Mouse (Mus musculus): ENCODE results near the gene Foxn2. TPM values are rescaled to one million over a fixed set of nuclear protein-coding genes. Genes with fewer than 3 reads are reported as not detected.
"Not testable (repeated sequence)": the region's sequence is repeated elsewhere in the genome, so short reads cannot be mapped to it uniquely, and the experiment has no call there.

Foxn2 gene
- polyA plus RNA-seq, 1 experiment from 2014 or later: 9.8 TPM

- Histone ChIP-seq H3K27ac (replicated peaks; ENCODE audit: low read depth, low read length) (no peak overlapping the region), H3K36me3 (ENCODE audit: control insufficient read depth, insufficient read depth, low read length) (no peaks in the 10 kb centered on the region), H3K27me3 (ENCODE audit: control insufficient read depth, insufficient read depth, low read length) (no peaks in the 10 kb centered on the region), H3K4me3 (ENCODE audit: low read depth, low read length) (no peak overlapping the region), H3K4me2 (ENCODE audit: low read depth, severe bottlenecking) (no peak overlapping the region), H3K9ac (ENCODE audit: low read length) (no peak overlapping the region), H3K9me3 (ENCODE audit: control insufficient read depth, low read length) (no peaks in the 10 kb centered on the region), H3K4me1 (ENCODE audit: control insufficient read depth, insufficient read depth, low read length) (no peaks in the 10 kb centered on the region)
- WGBS: 94% methylated on average over 4 of the region's 4 CpGs
- DNase-seq (ENCODE audit: low spot score) (no peak), ATAC-seq (ENCODE audit: insufficient number of reproducible peaks, low FRiP score, low TSS enrichment, low read depth) (no peak)
These were observed 4.2 kb upstream of the Foxn2 start for GRCm38 (mm10) chr17:88436284-88436683.

DNA sequence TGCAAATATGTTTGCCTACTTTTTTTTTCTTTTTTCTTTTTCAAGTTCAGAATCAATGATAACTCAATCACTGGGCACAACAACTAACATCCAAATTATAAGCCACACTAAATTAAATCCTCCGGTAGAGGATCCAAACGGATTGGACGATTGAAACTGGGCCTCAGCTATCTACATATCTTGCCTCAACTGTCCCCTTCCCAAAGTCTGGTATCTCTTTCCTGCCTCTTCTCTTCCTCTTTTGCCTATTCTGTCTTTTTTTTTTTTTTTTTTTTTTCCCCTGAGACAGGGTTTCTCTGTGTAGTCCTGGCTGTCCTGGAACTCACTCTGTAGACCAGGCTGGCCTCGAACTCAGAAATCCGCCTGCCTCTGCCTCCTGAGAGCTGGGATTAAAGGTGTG, 3.8 kb upstream of the Foxn2 start:
- H3K4me3 ChIP-seq (ENCODE audit: low read depth, low read length); H3K36me3 ChIP-seq (ENCODE audit: control insufficient read depth, insufficient read depth, low read length); H3K4me2 ChIP-seq (ENCODE audit: low read depth, severe bottlenecking); H3K9ac ChIP-seq (ENCODE audit: low read length); H3K27me3 ChIP-seq (ENCODE audit: control insufficient read depth, insufficient read depth, low read length); H3K4me1 ChIP-seq (ENCODE audit: control insufficient read depth, insufficient read depth, low read length); H3K9me3 ChIP-seq (ENCODE audit: control insufficient read depth, low read length); ATAC-seq (ENCODE audit: insufficient number of reproducible peaks, low FRiP score, low TSS enrichment, low read depth); DNase-seq (ENCODE audit: low spot score); H3K27ac ChIP-seq (replicated peaks; ENCODE audit: low read depth, low read length): not testable (repeated sequence)
- 93% methylated on average over 5 of the region's 5 CpGs for WGBS

- no peaks in the 10 kb centered on the region for H3K27me3 ChIP-seq (ENCODE audit: control insufficient read depth, insufficient read depth, low read length)
- no peak for ATAC-seq (ENCODE audit: insufficient number of reproducible peaks, low FRiP score, low TSS enrichment, low read depth)
These were observed 3.1 kb upstream of the Foxn2 start for GRCm38 (mm10) chr17:88437391-88437790.

DNA sequence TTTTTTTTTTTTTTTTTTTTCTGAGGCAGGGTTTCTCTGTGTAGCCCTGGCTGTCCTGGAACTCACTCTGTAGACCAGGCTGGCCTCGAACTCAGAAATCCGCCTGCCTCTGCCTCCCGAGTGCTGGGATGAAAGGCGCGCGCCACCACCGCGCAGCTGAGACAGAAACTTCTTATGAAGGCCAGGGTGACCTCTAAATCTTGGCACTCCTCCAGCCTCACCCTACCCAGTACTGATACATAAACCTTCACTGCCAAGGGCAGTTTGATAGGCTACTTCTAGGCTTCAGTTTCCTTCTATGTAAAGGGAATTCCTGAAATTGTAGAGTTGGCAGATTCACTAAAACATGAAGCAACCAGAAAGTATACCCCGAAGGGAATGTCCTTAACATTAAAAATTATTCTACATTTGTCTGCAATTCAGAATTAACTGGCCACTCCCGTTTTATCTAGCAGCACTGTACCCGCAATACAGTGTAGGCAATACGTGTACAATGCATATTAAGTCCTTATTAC, 918 bp upstream of the Foxn2 start:
- Histone ChIP-seq H3K4me2 (ENCODE audit: low read depth, severe bottlenecking) (peak overlapping the region; percentile 56), H3K36me3 (ENCODE audit: control insufficient read depth, insufficient read depth, low read length) (no peaks in the 10 kb centered on the region), H3K9me3 (ENCODE audit: control insufficient read depth, low read length) (no peaks in the 10 kb centered on the region), H3K27ac (replicated peaks; ENCODE audit: low read depth, low read length) (peak overlapping the region; percentile 73; the same call in 1 of the 2 replicates), H3K4me1 (ENCODE audit: control insufficient read depth, insufficient read depth, low read length) (no peaks in the 10 kb centered on the region), H3K4me3 (ENCODE audit: low read depth, low read length) (peak overlapping the region; percentile 88; the same call in 1 of the 2 replicates), H3K9ac (ENCODE audit: low read length) (no peak overlapping the region), H3K27me3 (ENCODE audit: control insufficient read depth, insufficient read depth, low read length) (no peaks in the 10 kb centered on the region)
- DNase-seq (ENCODE audit: low spot score): no peak
- WGBS: 88% methylated on average over 12 of the region's 12 CpGs
- no peak for ATAC-seq (ENCODE audit: insufficient number of reproducible peaks, low FRiP score, low TSS enrichment, low read depth)

More at GRCm38 (mm10) chr17:88437391-88437790, 3.1 kb upstream of the Foxn2 start:
- no peak overlapping the region for H3K4me3 ChIP-seq (ENCODE audit: low read depth, low read length)
- H3K27ac ChIP-seq (replicated peaks; ENCODE audit: low read depth, low read length): no peak overlapping the region
- H3K4me1 ChIP-seq (ENCODE audit: control insufficient read depth, insufficient read depth, low read length): no peaks in the 10 kb centered on the region
- H3K36me3 ChIP-seq (ENCODE audit: control insufficient read depth, insufficient read depth, low read length): no peaks in the 10 kb centered on the region
- H3K9ac ChIP-seq (ENCODE audit: low read length): no peak overlapping the region
- DNase-seq (ENCODE audit: low spot score): no peak
- WGBS: 85% methylated on average over 1 of the region's 1 CpGs
- no peaks in the 10 kb centered on the region for H3K9me3 ChIP-seq (ENCODE audit: control insufficient read depth, low read length)
- no peak overlapping the region for H3K4me2 ChIP-seq (ENCODE audit: low read depth, severe bottlenecking)

DNA sequence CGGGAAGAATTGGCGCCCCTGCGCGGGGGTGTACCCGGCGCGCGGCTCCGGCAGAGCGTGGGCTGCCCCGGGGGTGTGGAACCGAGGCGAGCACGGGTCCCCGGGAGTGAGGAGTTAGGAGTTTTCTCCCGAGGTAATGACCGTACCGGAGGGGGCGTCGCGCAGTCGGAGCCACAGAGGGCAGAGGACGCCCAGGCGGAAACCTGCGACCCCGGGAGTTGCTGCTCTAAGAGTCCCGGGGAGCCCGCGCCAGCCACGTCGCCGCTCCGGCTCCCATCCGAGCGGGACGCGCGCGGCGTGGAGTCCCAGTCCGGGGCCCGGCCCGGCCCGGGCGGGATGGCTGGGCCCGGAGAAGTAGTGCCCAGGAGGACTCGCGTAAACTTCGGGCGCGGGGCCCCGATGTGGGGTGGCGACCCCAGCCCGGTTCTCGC, 505 bp downstream of the Foxn2 start:
- Histone ChIP-seq H3K4me2 (ENCODE audit: low read depth, severe bottlenecking) (peak overlapping the region; percentile 65), H3K27me3 (ENCODE audit: control insufficient read depth, insufficient read depth, low read length) (no peaks in the 10 kb centered on the region), H3K4me1 (ENCODE audit: control insufficient read depth, insufficient read depth, low read length) (no peaks in the 10 kb centered on the region), H3K4me3 (ENCODE audit: low read depth, low read length) (peak overlapping the region; percentile 88), H3K9ac (ENCODE audit: low read length) (peak overlapping the region; percentile 86), H3K36me3 (ENCODE audit: control insufficient read depth, insufficient read depth, low read length) (no peaks in the 10 kb centered on the region), H3K27ac (replicated peaks; ENCODE audit: low read depth, low read length) (peak overlapping the region; percentile 81), H3K9me3 (ENCODE audit: control insufficient read depth, low read length) (no peaks in the 10 kb centered on the region)
- peak; percentile 64 for ATAC-seq (ENCODE audit: insufficient number of reproducible peaks, low FRiP score, low TSS enrichment, low read depth)
- peak; percentile 72 for DNase-seq (ENCODE audit: low spot score)
- under 1% methylated on average over 52 of the region's 55 CpGs for WGBS

- no peaks in the 10 kb centered on the region for H3K36me3 ChIP-seq (ENCODE audit: control insufficient read depth, insufficient read depth, low read length)
- H3K27ac ChIP-seq (replicated peaks; ENCODE audit: low read depth, low read length): peak overlapping the region; percentile 81
- no peaks in the 10 kb centered on the region for H3K4me1 ChIP-seq (ENCODE audit: control insufficient read depth, insufficient read depth, low read length)
- DNase-seq (ENCODE audit: low spot score) (peak; percentile 88), ATAC-seq (ENCODE audit: insufficient number of reproducible peaks, low FRiP score, low TSS enrichment, low read depth) (peak; percentile 60)
- H3K27me3 ChIP-seq (ENCODE audit: control insufficient read depth, insufficient read depth, low read length): no peaks in the 10 kb centered on the region
- peak overlapping the region; percentile 65 for H3K4me2 ChIP-seq (ENCODE audit: low read depth, severe bottlenecking)
- H3K9ac ChIP-seq (ENCODE audit: low read length): peak overlapping the region; percentile 86
- H3K9me3 ChIP-seq (ENCODE audit: control insufficient read depth, low read length): no peaks in the 10 kb centered on the region
- 1% methylated on average over 42 of the region's 48 CpGs for WGBS
- peak overlapping the region; percentile 88 for H3K4me3 ChIP-seq (ENCODE audit: low read depth, low read length)
These were observed 1.1 kb downstream of the Foxn2 start for GRCm38 (mm10) chr17:88441432-88442174.

GRCm38 (mm10) chr17:88442661-88443060, 2.1 kb downstream of the Foxn2 start:
- Histone ChIP-seq H3K36me3 (ENCODE audit: control insufficient read depth, insufficient read depth, low read length) (no peaks in the 10 kb centered on the region), H3K4me1 (ENCODE audit: control insufficient read depth, insufficient read depth, low read length) (no peaks in the 10 kb centered on the region), H3K9me3 (ENCODE audit: control insufficient read depth, low read length) (no peaks in the 10 kb centered on the region), H3K9ac (ENCODE audit: low read length) (no peak overlapping the region), H3K4me2 (ENCODE audit: low read depth, severe bottlenecking) (no peak overlapping the region), H3K27ac (replicated peaks; ENCODE audit: low read depth, low read length) (no peak overlapping the region), H3K27me3 (ENCODE audit: control insufficient read depth, insufficient read depth, low read length) (no peaks in the 10 kb centered on the region), H3K4me3 (ENCODE audit: low read depth, low read length) (no peak overlapping the region)
- WGBS: 68% methylated on average over 6 of the region's 6 CpGs
- no peak for ATAC-seq (ENCODE audit: insufficient number of reproducible peaks, low FRiP score, low TSS enrichment, low read depth)
- no peak for DNase-seq (ENCODE audit: low spot score)

GRCm38 (mm10) chr17:88443186-88443585, 2.7 kb downstream of the Foxn2 start:
- Histone ChIP-seq H3K9me3 (ENCODE audit: control insufficient read depth, low read length) (no peaks in the 10 kb centered on the region), H3K9ac (ENCODE audit: low read length) (no peak overlapping the region), H3K4me3 (ENCODE audit: low read depth, low read length) (no peak overlapping the region), H3K27me3 (ENCODE audit: control insufficient read depth, insufficient read depth, low read length) (no peaks in the 10 kb centered on the region), H3K27ac (replicated peaks; ENCODE audit: low read depth, low read length) (no peak overlapping the region), H3K4me1 (ENCODE audit: control insufficient read depth, insufficient read depth, low read length) (no peaks in the 10 kb centered on the region), H3K36me3 (ENCODE audit: control insufficient read depth, insufficient read depth, low read length) (no peaks in the 10 kb centered on the region), H3K4me2 (ENCODE audit: low read depth, severe bottlenecking) (no peak overlapping the region)
- DNase-seq (ENCODE audit: low spot score): no peak
- 96% methylated on average over 6 of the region's 6 CpGs for WGBS
- ATAC-seq (ENCODE audit: insufficient number of reproducible peaks, low FRiP score, low TSS enrichment, low read depth): no peak
